Mouse (Mus musculus) regulatory T cell (primary cell): Measurements from ENCODE around the gene Tbc1d2b.

Source experiments
- in situ Hi-C: fragments of 300-600 bp; cut with MboI, MseI; formaldehyde crosslinking; loops from one replicate; pipeline ENCODE4 v1.15.1; 2025; ENCODE audit warnings: high pct_unique_total_duplicates

Tbc1d2b gene

GRCm38 (mm10) chr9:90245206-90245605 lies 25.4 kb downstream of the Tbc1d2b start:
- in situ Hi-C loops: no loop called here

- in situ Hi-C loops: no loop called here
These were observed 26.1 kb downstream of the Tbc1d2b start for GRCm38 (mm10) chr9:90244301-90245151.

GRCm38 (mm10) chr9:90242855-90243254 lies 27.7 kb downstream of the Tbc1d2b start:
- in situ Hi-C loops: no loop called here

- in situ Hi-C loops: no loop called here
These were observed 28.3 kb downstream of the Tbc1d2b start for GRCm38 (mm10) chr9:90242291-90242690.

- in situ Hi-C loops: no loop called here
These were observed 29.0 kb downstream of the Tbc1d2b start for GRCm38 (mm10) chr9:90241618-90242017.

- in situ Hi-C loops: no loop called here
These were observed 29.6 kb downstream of the Tbc1d2b start for GRCm38 (mm10) chr9:90241041-90241440.

- in situ Hi-C loops: no loop called here
These were observed 30.0 kb downstream of the Tbc1d2b start for GRCm38 (mm10) chr9:90240560-90240959.

GRCm38 (mm10) chr9:90237232-90238062 lies 33.2 kb downstream of the Tbc1d2b start:
- in situ Hi-C loops: no loop called here

- in situ Hi-C loops: no loop called here
These were observed 33.8 kb downstream of the Tbc1d2b start for GRCm38 (mm10) chr9:90236817-90237216.

GRCm38 (mm10) chr9:90235258-90235882 lies 35.2 kb downstream of the Tbc1d2b start:
- in situ Hi-C loops: no loop called here

- in situ Hi-C loops: no loop called here
These were observed 35.8 kb downstream of the Tbc1d2b start for GRCm38 (mm10) chr9:90234786-90235185.

GRCm38 (mm10) chr9:90233906-90234419 lies 36.6 kb downstream of the Tbc1d2b start:
- in situ Hi-C loops: no loop called here

- in situ Hi-C loops: no loop called here
These were observed 37.6 kb downstream of the Tbc1d2b start for GRCm38 (mm10) chr9:90232781-90233690.

GRCm38 (mm10) chr9:90227171-90227570 lies 43.4 kb downstream of the Tbc1d2b start:
- in situ Hi-C loops: no loop called here

GRCm38 (mm10) chr9:90226742-90227096 lies 43.9 kb downstream of the Tbc1d2b start:
- in situ Hi-C loops: no loop called here

GRCm38 (mm10) chr9:90226081-90226741 lies 44.4 kb downstream of the Tbc1d2b start:
- in situ Hi-C loops: no loop called here

- in situ Hi-C loops: no loop called here
These were observed 48.3 kb downstream of the Tbc1d2b start for GRCm38 (mm10) chr9:90222275-90222674.

GRCm38 (mm10) chr9:90217501-90217900 lies 53.1 kb downstream of the Tbc1d2b start:
- in situ Hi-C loops: loop anchor here (10.0 kb wide), 1 partner anchor 1567 kb away; no protein-coding TSS in a partner anchor

GRCm38 (mm10) chr9:90216259-90217001 lies 54.2 kb downstream of the Tbc1d2b start:
- in situ Hi-C loops: loop anchor here (10.0 kb wide), 1 partner anchor 1568 kb away; no protein-coding TSS in a partner anchor
